14 mouse cellular contexts compared by ENCODE assay signal in genomic region chr1:18903696-18904095, GRCm38 (mm10).
"Had no signal": no experiment of that assay in that cellular context is flagged by ENCODE, and none has a peak within 500 bp of the region (broad histone marks: within the 10 kb centered on the region; RNA-seq: fewer than 3 reads in every experiment).

No protein-coding gene starts in this region.

- H3K4me1 ChIP-seq: kidney, embryonic 15.5 days; limb, embryonic 15.5 days; liver, embryonic 12.5 days; midbrain, embryonic 10.5 days; neural tube, embryonic 12.5 days had no signal

- H3K4me3 ChIP-seq: kidney, embryonic 15.5 days; left cerebral cortex, adult 2 months; limb, embryonic 15.5 days; liver, embryonic 12.5 days; midbrain, embryonic 10.5 days; neural tube, embryonic 12.5 days had no signal

- H3K27ac ChIP-seq: kidney, embryonic 15.5 days; left cerebral cortex, adult 2 months; limb, embryonic 15.5 days; liver, embryonic 12.5 days; midbrain, embryonic 10.5 days; neural tube, embryonic 12.5 days had no signal

- ATAC-seq: liver, embryonic 12.5 days had no signal

- H3K9ac ChIP-seq: kidney, embryonic 15.5 days; limb, embryonic 15.5 days; liver, embryonic 12.5 days; lung, embryonic 14.5 days; neural tube, embryonic 12.5 days had no signal

- H3K9me3 ChIP-seq: kidney, embryonic 15.5 days; limb, embryonic 15.5 days; liver, embryonic 12.5 days; midbrain, embryonic 10.5 days; neural tube, embryonic 12.5 days had no signal

- H3K4me2 ChIP-seq: kidney, embryonic 15.5 days; limb, embryonic 15.5 days; liver, embryonic 12.5 days; lung, embryonic 14.5 days; neural tube, embryonic 12.5 days had no signal

- H3K36me3 ChIP-seq: kidney, embryonic 15.5 days; limb, embryonic 15.5 days; liver, embryonic 12.5 days; midbrain, embryonic 10.5 days; neural tube, embryonic 12.5 days had no signal

- H3K27me3 ChIP-seq: kidney, embryonic 15.5 days; limb, embryonic 15.5 days; liver, embryonic 12.5 days; neural tube, embryonic 12.5 days had no signal

- DNase-seq: kidney, postnatal 14 days; lung, embryonic 14.5 days; lung, postnatal 10 days; lung, postnatal 4 days; right cerebral cortex, postnatal 4 days; spleen, adult 18-20 months; thymus, adult 18-20 months; thymus, postnatal 25 days had no signal
